In genomic region chr2:79256880-79257279, GRCm38 (mm10) we compare ENCODE assay signal across 8 mouse cellular contexts. TPM values are rescaled to one million over a fixed set of nuclear protein-coding genes. Genes with fewer than 3 reads are reported as not detected.
DNase-seq lines count a peak whose midpoint lies in the region; ATAC-seq and TF ChIP-seq lines count a peak whose summit lies in the region.

No protein-coding gene starts in this region.

- no peak overlapping the region for H3K27ac ChIP-seq in hindbrain, embryonic 12.5 days
- no peak overlapping the region for H3K27ac ChIP-seq in hindbrain, embryonic 10.5 days
- H3K27ac ChIP-seq in CH12.LX (ENCODE audit: insufficient read depth, low read depth), result peak overlapping the region; percentile 97
- H3K27ac ChIP-seq in heart, embryonic 15.5 days, result no peak overlapping the region
- no peak overlapping the region for H3K27ac ChIP-seq in lung, embryonic 16.5 days (ENCODE audit: low read length)
- no peak overlapping the region for H3K27ac ChIP-seq in cerebellum, adult 2 months (ENCODE audit: insufficient read depth, low read length)
- no peak overlapping the region for H3K27ac ChIP-seq in forebrain, embryonic 10.5 days

- peaks cover 55% of the 10 kb centered on the region for H3K79me2 ChIP-seq in CH12.LX (replicated peaks; ENCODE audit: control insufficient read depth, extremely low read depth, insufficient read depth, poor library complexity, severe bottlenecking)

- peaks cover 13% of the 10 kb centered on the region for H3K4me1 ChIP-seq in hindbrain, embryonic 12.5 days
- peaks cover 22% of the 10 kb centered on the region for H3K4me1 ChIP-seq in hindbrain, embryonic 10.5 days (replicated peaks)
- peaks cover 2 to 43% of the 10 kb centered on the region in 2 experiments for H3K4me1 ChIP-seq in CH12.LX (ENCODE audit: control insufficient read depth in 1 of 2, insufficient read depth in 2 of 2)
- peaks cover 13% of the 10 kb centered on the region for H3K4me1 ChIP-seq in heart, embryonic 15.5 days (replicated peaks)
- peaks cover 8% of the 10 kb centered on the region; the same call in 1 of the 2 replicates for H3K4me1 ChIP-seq in lung, embryonic 16.5 days (replicated peaks; ENCODE audit: control insufficient read depth, insufficient read depth, low read length)
- no peaks in the 10 kb centered on the region for H3K4me1 ChIP-seq in cerebellum, adult 2 months (ENCODE audit: control insufficient read depth, insufficient read depth, low read length)
- H3K4me1 ChIP-seq in forebrain, embryonic 10.5 days, result peaks cover 17% of the 10 kb centered on the region

- TF ChIP-seq EP300 in CH12.LX (IDR thresholded peaks at IDR 0.05; ENCODE audit: low read length), result no peak; the same call in 1 of the 2 replicates

- peak overlapping the region; percentile 96; the same call in 1 of the 2 replicates for H3K4me2 ChIP-seq in hindbrain, embryonic 12.5 days (replicated peaks)
- peak overlapping the region; percentile 60 for H3K4me2 ChIP-seq in CH12.LX (ENCODE audit: insufficient read depth, low read depth, poor library complexity, severe bottlenecking)
- peak overlapping the region; percentile 93; the same call in 1 of the 2 replicates for H3K4me2 ChIP-seq in heart, embryonic 15.5 days
- peak overlapping the region; percentile 82 for H3K4me2 ChIP-seq in lung, embryonic 16.5 days (ENCODE audit: low read depth, low read length)

- H3K4me3 ChIP-seq in hindbrain, embryonic 12.5 days, result no peak overlapping the region
- no peak overlapping the region for H3K4me3 ChIP-seq in hindbrain, embryonic 10.5 days
- H3K4me3 ChIP-seq in CH12.LX (replicated peaks in 1 of 3; ENCODE audit: low read depth in 2 of 3, low read length in 2 of 3, poor library complexity in 1 of 3), result peak overlapping the region; percentile 73 to 98 (median 88)
- H3K4me3 ChIP-seq in heart, embryonic 15.5 days, result no peak overlapping the region; the same call in 1 of the 2 replicates
- peak overlapping the region; percentile 54; the same call in 1 of the 2 replicates for H3K4me3 ChIP-seq in lung, embryonic 16.5 days (ENCODE audit: low read length)
- no peak overlapping the region for H3K4me3 ChIP-seq in cerebellum, adult 2 months (replicated peaks; ENCODE audit: insufficient read depth, low read depth, low read length)
- no peak overlapping the region for H3K4me3 ChIP-seq in forebrain, embryonic 10.5 days

- no peak; the same call in 1 of the 2 replicates for TF ChIP-seq RAD21 in CH12.LX (IDR thresholded peaks at IDR 0.05; ENCODE audit: low read depth, low read length)

- no peaks in the 10 kb centered on the region for H3K9me3 ChIP-seq in hindbrain, embryonic 12.5 days (replicated peaks)
- no peaks in the 10 kb centered on the region for H3K9me3 ChIP-seq in hindbrain, embryonic 10.5 days
- no peaks in the 10 kb centered on the region for H3K9me3 ChIP-seq in CH12.LX (replicated peaks; ENCODE audit: low read length)
- no peaks in the 10 kb centered on the region for H3K9me3 ChIP-seq in heart, embryonic 15.5 days (replicated peaks)
- no peaks in the 10 kb centered on the region for H3K9me3 ChIP-seq in lung, embryonic 16.5 days (ENCODE audit: control insufficient read depth, low read length)
- H3K9me3 ChIP-seq in forebrain, embryonic 10.5 days, result no peaks in the 10 kb centered on the region

- peak; percentile 33; the same call in 1 of the 2 replicates for TF ChIP-seq POLR2A in CH12.LX (IDR thresholded peaks at IDR 0.05; ENCODE audit: low read depth, low read length)
- no peak for TF ChIP-seq POLR2A in cerebellum, adult 2 months (IDR thresholded peaks at IDR 0.05; ENCODE audit: borderline replicate concordance, insufficient read depth, low read length)

- dilution Hi-C loops in CH12.LX (cut with MboI; ENCODE audit: extremely low pct_ligation_motif_present, extremely low pct_unique_long_range_greater_than_20kb, low sequenced_read_pairs), result no loop called here

- H3K27me3 ChIP-seq in hindbrain, embryonic 12.5 days, result peaks cover 8% of the 10 kb centered on the region; the same call in 1 of the 2 replicates
- H3K27me3 ChIP-seq in hindbrain, embryonic 10.5 days (ENCODE audit: insufficient read depth, poor library complexity, severe bottlenecking), result peaks cover 20% of the 10 kb centered on the region; the same call in 1 of the 2 replicates
- H3K27me3 ChIP-seq in CH12.LX (replicated peaks), result no peaks in the 10 kb centered on the region
- H3K27me3 ChIP-seq in heart, embryonic 15.5 days, result peaks cover 6% of the 10 kb centered on the region; the same call in 1 of the 2 replicates
- no peaks in the 10 kb centered on the region for H3K27me3 ChIP-seq in lung, embryonic 16.5 days (ENCODE audit: control insufficient read depth, insufficient read depth, low read depth, low read length)
- H3K27me3 ChIP-seq in cerebellum, adult 2 months (ENCODE audit: control insufficient read depth, insufficient read depth, low read length), result no peaks in the 10 kb centered on the region
- H3K27me3 ChIP-seq in forebrain, embryonic 10.5 days (ENCODE audit: poor library complexity, severe bottlenecking), result peaks cover 35% of the 10 kb centered on the region

- no peak for DNase-seq in hindbrain, embryonic 10.5 days (ENCODE audit: low spot score)
- peak; percentile 51 for DNase-seq in CH12.LX (ENCODE audit: extremely low read depth)
- no peak for DNase-seq in thymus, postnatal 25 days
- no peak for DNase-seq in cerebellum, adult 2 months
- no peak for DNase-seq in forebrain, embryonic 10.5 days (ENCODE audit: extremely low spot score, low spot score)

- whole genome bisulfite sequencing in hindbrain, embryonic 12.5 days, result 63% methylated on average over 4 of the region's 4 CpGs
- 66% methylated on average over 4 of the region's 4 CpGs for WGBS in hindbrain, embryonic 10.5 days
- 49% methylated on average over 4 of the region's 4 CpGs for WGBS in heart, embryonic 15.5 days
- 32% methylated on average over 4 of the region's 4 CpGs for WGBS in lung, embryonic 16.5 days
- 92% methylated on average over 4 of the region's 4 CpGs for WGBS in cerebellum, adult 2 months
- 74% methylated on average over 4 of the region's 4 CpGs for WGBS in forebrain, embryonic 10.5 days

- in situ Hi-C loops in CH12.LX (cut with MboI; ENCODE audit: low pct_ligation_motif_present, low pct_unique_long_range_greater_than_20kb, low sequenced_read_pairs), result loop anchor here (5.0 kb wide), 3 partner anchors 120 to 295 kb away; no protein-coding TSS in a partner anchor

- H3K9ac ChIP-seq in hindbrain, embryonic 12.5 days, result no peak overlapping the region
- peak overlapping the region; percentile 93 for H3K9ac ChIP-seq in CH12.LX (ENCODE audit: insufficient read depth, low read depth)
- H3K9ac ChIP-seq in heart, embryonic 15.5 days, result no peak overlapping the region
- H3K9ac ChIP-seq in lung, embryonic 16.5 days (ENCODE audit: low read length), result no peak overlapping the region

- ATAC-seq in hindbrain, embryonic 12.5 days (ENCODE audit: low FRiP score), result no peak
- no peak for ATAC-seq in heart, embryonic 15.5 days (replicated peaks; ENCODE audit: insufficient number of reproducible peaks, insufficient read depth, low FRiP score, low read depth)
- no peak for ATAC-seq in lung, embryonic 16.5 days (ENCODE audit: low read depth)

- no peak for TF ChIP-seq CTCF in CH12.LX (conservative IDR thresholded peaks at IDR 0.05 in 1 of 2, IDR thresholded peaks at IDR 0.05 in 1 of 2; ENCODE audit: low read depth in 2 of 2, low read length in 2 of 2)
- TF ChIP-seq CTCF in cerebellum, adult 2 months (IDR thresholded peaks at IDR 0.05; ENCODE audit: borderline replicate concordance, insufficient read depth, low read depth, low read length), result no peak

- H3K36me3 ChIP-seq in hindbrain, embryonic 12.5 days, result no peaks in the 10 kb centered on the region
- no peaks in the 10 kb centered on the region for H3K36me3 ChIP-seq in hindbrain, embryonic 10.5 days
- H3K36me3 ChIP-seq in CH12.LX (replicated peaks in 1 of 2; ENCODE audit: control insufficient read depth in 1 of 2, insufficient read depth in 1 of 2, low read length in 1 of 2), result peaks cover 0 to 8% of the 10 kb centered on the region in 2 experiments
- no peaks in the 10 kb centered on the region for H3K36me3 ChIP-seq in heart, embryonic 15.5 days
- no peaks in the 10 kb centered on the region for H3K36me3 ChIP-seq in lung, embryonic 16.5 days (ENCODE audit: control insufficient read depth, insufficient read depth, low read length)
- H3K36me3 ChIP-seq in forebrain, embryonic 10.5 days (replicated peaks), result no peaks in the 10 kb centered on the region

TF ChIP-seq in CH12.LX, 34 proteins besides CTCF, POLR2A, EP300 and RAD21 (continues in another document):
- TF ChIP-seq POLR2AphosphoS2 (IDR thresholded peaks at IDR 0.05; ENCODE audit: low read depth, low read length) (0 out of 2 replicates have a peak, but pooled peaks have one; percentile 33), UBTF (IDR thresholded peaks at IDR 0.05; ENCODE audit: low read depth, low read length) (no peak), BHLHE40 (IDR thresholded peaks at IDR 0.05; ENCODE audit: low read depth, low read length) (no peak), MAFK (IDR thresholded peaks at IDR 0.05; ENCODE audit: insufficient replicate concordance, low read length) (no peak), TBP (conservative IDR thresholded peaks at IDR 0.05; ENCODE audit: low read depth, low read length) (peak; percentile 37; the same call in 1 of the 2 replicates), MAX (IDR thresholded peaks at IDR 0.05; ENCODE audit: low read length) (peak; percentile 68; the same call in 1 of the 2 replicates), RCOR1 (conservative IDR thresholded peaks at IDR 0.05; ENCODE audit: low read depth, low read length) (no peak), SIN3A (IDR thresholded peaks at IDR 0.05; ENCODE audit: low read length) (no peak; the same call in none of the 2 replicates), CHD2 (IDR thresholded peaks at IDR 0.05; ENCODE audit: low read length) (no peak), ZKSCAN1 (IDR thresholded peaks at IDR 0.05; ENCODE audit: borderline replicate concordance, low read depth, low read length) (no peak), MYC (IDR thresholded peaks at IDR 0.05; ENCODE audit: low read depth, low read length) (peak; percentile 74; the same call in 1 of the 2 replicates), E2F4 (IDR thresholded peaks at IDR 0.05; ENCODE audit: insufficient replicate concordance, low read depth, low read length) (no peak), ETS1 (conservative IDR thresholded peaks at IDR 0.05; ENCODE audit: low read depth, low read length) (no peak)

RNA-seq across cellular contexts. Expression of gene Itga4, which starts 1.7 kb away (rescaled TPM):
- polyA plus RNA-seq in hindbrain, embryonic 12.5 days (2016; fragmentation: Nextera tagmentation; extraction: Ambion mirVana), result 5.4 and 7.2 TPM in 2 replicates
- polyA plus RNA-seq in hindbrain, embryonic 10.5 days (2016; fragmentation: Nextera tagmentation; extraction: Ambion mirVana), result 5.7 and 9.7 TPM in 2 replicates
- total RNA-seq in CH12.LX (2012; rRNA removed) (79.3 and 80.0 TPM in 2 replicates), CH12.LX (2014; rRNA removed) (54.3 and 55.7 TPM in 2 replicates)
- 44.7 and 51.2 TPM in 2 replicates for polyA plus RNA-seq in CH12.LX (2012; ENCODE audit: insufficient read length, low read depth)
- 2.7 and 8.1 TPM in 2 replicates for polyA plus RNA-seq in heart, embryonic 15.5 days (2015; fragmentation: Nextera tagmentation; extraction: Ambion mirVana)
- 7.3 and 7.4 TPM in 2 replicates for polyA plus RNA-seq in lung, embryonic 16.5 days (2015; fragmentation: Nextera tagmentation; extraction: Ambion mirVana)
- 1.7 and 1.8 TPM in 2 replicates for polyA plus RNA-seq in cerebellum, adult 2 months (2012; rRNA removed)
- polyA plus RNA-seq in forebrain, embryonic 10.5 days (2016; fragmentation: Nextera tagmentation; extraction: Ambion mirVana), result 6.1 and 6.4 TPM in 2 replicates

Comparison
In these comparisons a context has a peak if more than half of its experiments do, and no peak if none do; other contexts are left out.
1. H3K4me3 ChIP-seq: peak in CH12.LX (3 of 3) and lung, embryonic 16.5 days (single experiment); none in hindbrain, embryonic 12.5 days (single experiment), hindbrain, embryonic 10.5 days (single experiment), heart, embryonic 15.5 days (single experiment), cerebellum, adult 2 months (single experiment) and forebrain, embryonic 10.5 days (single experiment).
2. Peak in every context shown above with its lines, with median percentiles within 50 percentile points of each other: H3K4me2 ChIP-seq.